Mouse (Mus musculus): ENCODE results near the gene Brd4.
"Not testable (repeated sequence)": the region's sequence is repeated elsewhere in the genome, so short reads cannot be mapped to it uniquely, and the experiment has no call there.

DNA sequence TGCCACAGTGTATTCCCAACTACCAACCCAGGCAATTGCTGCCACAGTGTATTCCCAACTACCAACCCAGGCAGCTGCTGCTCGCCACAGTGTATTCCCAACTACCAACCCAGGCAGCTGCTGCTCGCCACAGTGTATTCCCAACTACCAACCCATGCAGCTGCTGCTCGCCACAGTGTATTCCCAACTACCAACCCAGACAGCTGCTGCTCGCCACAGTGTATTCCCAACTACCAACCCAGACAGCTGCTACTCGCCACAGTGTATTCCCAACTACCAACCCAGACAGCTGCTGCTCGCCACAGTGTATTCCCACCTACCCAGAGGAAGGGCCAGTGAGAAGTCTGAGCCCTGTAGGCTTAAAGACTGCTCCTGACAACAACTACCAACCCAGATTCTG lies 73.0 kb downstream of the Brd4 start:
- not testable (repeated sequence) for TF ChIP-seq CTCF, EP300 (IDR thresholded peaks at IDR 0.05; ENCODE audit: low read depth)

Measured in liver, postnatal 0 days (tissue).